Mouse (Mus musculus) neural tube, embryonic 11.5 days (tissue): ENCODE results near the gene Pnliprp1. TPM values are rescaled to one million over a fixed set of nuclear protein-coding genes. Genes with fewer than 3 reads are reported as not detected.

Source experiments
- polyA plus RNA-seq: library from polyadenylated mRNA; unstranded; fragments of >200 nt; fragmentation: Nextera tagmentation; extraction: Ambion mirVana; gene quantifications from 2 replicates; pipeline ENCODE4 v1.2.1, GENCODE M21; 2014

Pnliprp1 gene
- polyA plus RNA-seq, 1 experiment from 2014 or later: not detected

Other genes with a start within 250 kb of the Pnliprp1 start
- gene Ccdc172, start 216.9 kb upstream of the Pnliprp1 start, polyA plus RNA-seq: not detected in 2 replicates
- gene Pnlip, start 76.4 kb upstream of the Pnliprp1 start, polyA plus RNA-seq: 0.54 and 1.1 TPM in 2 replicates
- 0.26 TPM in 1 of 2 replicates, not detected in the other for gene Pnliprp2, start 30.8 kb downstream of the Pnliprp1 start, polyA plus RNA-seq
- not detected in 2 replicates for gene 1700019N19Rik, start 65.6 kb downstream of the Pnliprp1 start, polyA plus RNA-seq
- gene Eno4, start 214.5 kb downstream of the Pnliprp1 start, polyA plus RNA-seq: 0.42 and 0.68 TPM in 2 replicates
- gene Hspa12a, start 214.8 kb downstream of the Pnliprp1 start, polyA plus RNA-seq: 27.8 and 28.3 TPM in 2 replicates